Mouse (Mus musculus) neural tube, embryonic 13.5 days (tissue): ENCODE measurements around the gene Zdhhc7. TPM values are rescaled to one million over a fixed set of nuclear protein-coding genes. Genes with fewer than 3 reads are reported as not detected.

ENCODE experiments used
- ATAC-seq: fragments of 200-750 bp; cut with Nextera tagmentation; 2 replicates; pipeline ENCODE4 v1.8.0; 2017; ENCODE audit warnings: low read depth, mild to moderate bottlenecking, moderate TSS enrichment, moderate library complexity
- H3K27ac ChIP-seq: fragments of 300-500 bp; sonication (generic); replicated peaks from 2 replicates; pipeline ENCODE4 v1.5.1; 2015; ENCODE audit warnings: moderate library complexity, mild to moderate bottlenecking, inconsistent platforms
- H3K27me3 ChIP-seq: fragments of 300-500 bp; sonication (generic); 2 replicates; pipeline ENCODE4 v1.6.1; 2015; ENCODE audit warnings: mild to moderate bottlenecking, inconsistent platforms
- H3K36me3 ChIP-seq: fragments of 300-500 bp; sonication (generic); 2 replicates; pipeline ENCODE4 v1.6.1; 2015; ENCODE audit warnings: mild to moderate bottlenecking, inconsistent platforms
- H3K4me1 ChIP-seq: fragments of 300-500 bp; sonication (generic); replicated peaks from 2 replicates; pipeline ENCODE4 v1.6.1; 2015; ENCODE audit warnings: inconsistent platforms
- H3K4me2 ChIP-seq: fragments of 300-500 bp; sonication (generic); 2 replicates; pipeline ENCODE4 v1.6.1; 2015; ENCODE audit warnings: inconsistent platforms, mild to moderate bottlenecking, moderate library complexity
- H3K4me3 ChIP-seq: fragments of 300-500 bp; sonication (generic); 2 replicates; pipeline ENCODE4 v1.5.1; 2015; ENCODE audit warnings: mild to moderate bottlenecking, inconsistent platforms
- H3K9ac ChIP-seq: fragments of 300-500 bp; sonication (generic); 2 replicates; pipeline ENCODE4 v1.6.1; 2015; ENCODE audit warnings: moderate library complexity, mild to moderate bottlenecking, inconsistent platforms
- H3K9me3 ChIP-seq: fragments of 300-500 bp; sonication (generic); 2 replicates; pipeline ENCODE4 v1.6.1; 2016; ENCODE audit warnings: inconsistent platforms
- WGBS: fragments of 180-500 bp; shearing (Covaris S2); methylation state at CpG from one replicate; pipeline ENCODE4 v1.1.7; 2015; 5-methylcytosine and 5-hydroxymethylcytosine counted together
- polyA plus RNA-seq: library from polyadenylated mRNA; unstranded; fragments of >200 nt; fragmentation: Nextera tagmentation; extraction: Ambion mirVana; gene quantifications from 2 replicates; pipeline ENCODE4 v1.2.1, GENCODE M21; 2015

Zdhhc7 gene
- polyA plus RNA-seq, 1 experiment from 2014 or later: 30.4 TPM

- H3K9me3 ChIP-seq: no peaks in the 10 kb centered on the region
- ATAC-seq: no peak
- H3K4me1 ChIP-seq: no peaks in the 10 kb centered on the region
- no peaks in the 10 kb centered on the region for H3K27me3 ChIP-seq
- H3K4me2 ChIP-seq: no peak overlapping the region
- peaks cover 80% of the 10 kb centered on the region for H3K36me3 ChIP-seq
- H3K4me3 ChIP-seq: no peak overlapping the region
- WGBS: 88% methylated on average over 7 of the region's 7 CpGs
- H3K9ac ChIP-seq: no peak overlapping the region
- H3K27ac ChIP-seq: no peak overlapping the region
Measured at GRCm38 (mm10) chr8:120089511-120089910, 11.8 kb downstream of the Zdhhc7 start.

- no peaks in the 10 kb centered on the region for H3K9me3 ChIP-seq
- no peak overlapping the region for H3K4me3 ChIP-seq
- 93% methylated on average over 8 of the region's 8 CpGs for WGBS
- H3K4me2 ChIP-seq: no peak overlapping the region
- peaks cover 86% of the 10 kb centered on the region for H3K36me3 ChIP-seq
- no peak overlapping the region for H3K9ac ChIP-seq
- no peaks in the 10 kb centered on the region for H3K4me1 ChIP-seq
- ATAC-seq: no peak
- H3K27me3 ChIP-seq: no peaks in the 10 kb centered on the region
- no peak overlapping the region for H3K27ac ChIP-seq
Measured at GRCm38 (mm10) chr8:120084783-120085182, 16.5 kb downstream of the Zdhhc7 start.

DNA sequence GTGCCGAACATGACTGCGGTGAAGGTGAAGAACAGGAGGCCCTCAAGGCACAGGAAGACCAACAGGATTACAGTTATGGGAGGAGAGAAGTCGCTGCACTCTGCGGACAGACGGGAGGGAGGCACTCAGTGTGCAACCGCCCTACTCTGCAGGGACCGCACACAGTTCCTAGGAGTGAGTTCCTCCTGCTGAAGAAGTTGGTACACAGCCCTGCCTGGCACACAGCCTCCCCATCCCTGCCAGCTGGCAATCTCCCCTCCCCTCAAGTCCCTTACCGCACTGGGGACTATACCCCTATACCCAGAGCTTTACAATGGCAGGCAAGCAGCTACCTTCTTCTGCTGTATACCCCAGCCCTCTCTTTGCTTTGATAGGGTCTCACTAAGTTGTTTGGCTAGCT lies 18.0 kb downstream of the Zdhhc7 start:
- Histone ChIP-seq H3K4me3 (no peak overlapping the region), H3K4me2 (no peak overlapping the region), H3K27me3 (no peaks in the 10 kb centered on the region), H3K9me3 (no peaks in the 10 kb centered on the region), H3K27ac (no peak overlapping the region), H3K4me1 (no peaks in the 10 kb centered on the region), H3K9ac (no peak overlapping the region), H3K36me3 (peaks cover 79% of the 10 kb centered on the region)
- no peak for ATAC-seq
- WGBS: 98% methylated on average over 8 of the region's 8 CpGs

GRCm38 (mm10) chr8:120079361-120079760 lies 21.9 kb downstream of the Zdhhc7 start:
- Histone ChIP-seq H3K9ac (no peak overlapping the region), H3K27ac (no peak overlapping the region), H3K4me1 (peaks cover 7% of the 10 kb centered on the region; the same call in 1 of the 2 replicates), H3K9me3 (no peaks in the 10 kb centered on the region), H3K4me2 (no peak overlapping the region), H3K27me3 (no peaks in the 10 kb centered on the region), H3K36me3 (peaks cover 42% of the 10 kb centered on the region), H3K4me3 (no peak overlapping the region)
- 61% methylated on average over 5 of the region's 5 CpGs for WGBS
- ATAC-seq: no peak

GRCm38 (mm10) chr8:120078080-120078479 lies 23.2 kb downstream of the Zdhhc7 start:
- no peaks in the 10 kb centered on the region for H3K9me3 ChIP-seq
- no peak overlapping the region for H3K4me3 ChIP-seq
- 17% methylated on average over 10 of the region's 10 CpGs for WGBS
- H3K9ac ChIP-seq: no peak overlapping the region
- H3K36me3 ChIP-seq: peaks cover 33% of the 10 kb centered on the region
- H3K27me3 ChIP-seq: no peaks in the 10 kb centered on the region
- H3K4me1 ChIP-seq: peaks cover 7% of the 10 kb centered on the region; the same call in 1 of the 2 replicates
- no peak overlapping the region for H3K27ac ChIP-seq
- H3K4me2 ChIP-seq: no peak overlapping the region
- ATAC-seq: 0 out of 2 replicates have a peak, but pooled peaks have one; percentile 47

- 62% methylated on average over 6 of the region's 6 CpGs for WGBS
- Histone ChIP-seq H3K27ac (no peak overlapping the region), H3K4me3 (no peak overlapping the region), H3K36me3 (peaks cover 6% of the 10 kb centered on the region), H3K27me3 (no peaks in the 10 kb centered on the region), H3K4me1 (peaks cover 7% of the 10 kb centered on the region), H3K9me3 (no peaks in the 10 kb centered on the region), H3K9ac (0 out of 2 replicates have a peak overlapping the region, but pooled peaks have one; percentile 41), H3K4me2 (no peak overlapping the region)
- no peak for ATAC-seq
Measured at GRCm38 (mm10) chr8:120075347-120075746, 25.9 kb downstream of the Zdhhc7 start.

DNA sequence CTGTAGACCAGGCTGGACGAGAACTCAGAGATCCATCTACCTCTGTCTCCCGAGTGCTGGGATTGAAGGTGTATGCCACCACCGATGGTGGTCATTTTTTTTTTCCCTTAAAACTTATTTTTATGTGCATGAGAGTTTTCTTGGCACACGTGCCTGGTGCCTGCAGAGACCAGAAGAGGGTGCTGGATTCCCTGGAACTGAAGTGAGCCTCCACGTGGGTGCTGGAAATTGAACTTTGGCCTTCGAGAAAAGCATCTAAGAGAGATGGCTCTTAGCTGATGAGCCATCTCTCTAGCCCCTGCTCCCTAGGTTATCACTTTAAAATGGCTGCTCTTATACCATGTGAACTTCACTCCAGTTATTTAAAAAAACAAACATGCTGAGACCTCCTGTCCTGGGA lies 26.8 kb downstream of the Zdhhc7 start:
- no peak for ATAC-seq
- no peaks in the 10 kb centered on the region for H3K27me3 ChIP-seq
- H3K9ac ChIP-seq: no peak overlapping the region
- H3K4me1 ChIP-seq: peaks cover 7% of the 10 kb centered on the region
- no peak overlapping the region for H3K4me3 ChIP-seq
- no peak overlapping the region for H3K4me2 ChIP-seq
- H3K9me3 ChIP-seq: no peaks in the 10 kb centered on the region
- 75% methylated on average over 6 of the region's 6 CpGs for WGBS
- H3K36me3 ChIP-seq: no peaks in the 10 kb centered on the region
- H3K27ac ChIP-seq: no peak overlapping the region

- Histone ChIP-seq H3K9me3 (no peaks in the 10 kb centered on the region), H3K4me3 (no peak overlapping the region), H3K4me1 (peaks cover 10% of the 10 kb centered on the region), H3K4me2 (no peak overlapping the region), H3K27me3 (no peaks in the 10 kb centered on the region), H3K36me3 (no peaks in the 10 kb centered on the region), H3K9ac (no peak overlapping the region), H3K27ac (no peak overlapping the region)
- no peak for ATAC-seq
- 83% methylated on average over 8 of the region's 8 CpGs for WGBS
Measured at GRCm38 (mm10) chr8:120072827-120073226, 28.5 kb downstream of the Zdhhc7 start.

DNA sequence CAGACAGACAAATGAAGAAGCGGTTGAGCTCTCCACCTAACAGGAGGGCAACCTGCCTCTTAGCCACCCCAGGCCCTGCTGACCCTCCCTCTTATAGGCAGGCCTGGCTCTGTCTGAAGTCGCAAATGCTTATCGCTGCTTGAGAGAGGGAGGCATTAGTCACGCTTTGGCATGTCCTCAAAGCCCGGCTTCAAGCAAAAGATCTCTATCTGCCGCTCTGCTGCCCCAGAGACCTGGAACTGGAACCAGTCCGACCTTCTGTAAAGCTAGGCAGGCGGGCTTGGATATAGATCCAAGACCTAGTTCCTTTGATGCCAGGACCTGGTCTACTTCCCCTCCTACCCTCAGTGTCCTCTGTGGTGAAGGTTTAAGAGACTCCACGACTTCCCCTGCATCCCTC lies 29.0 kb downstream of the Zdhhc7 start:
- Histone ChIP-seq H3K4me1 (peaks cover 10% of the 10 kb centered on the region), H3K9ac (no peak overlapping the region), H3K36me3 (no peaks in the 10 kb centered on the region), H3K9me3 (no peaks in the 10 kb centered on the region), H3K4me3 (no peak overlapping the region), H3K27me3 (no peaks in the 10 kb centered on the region), H3K4me2 (no peak overlapping the region), H3K27ac (no peak overlapping the region)
- ATAC-seq: no peak
- WGBS: 60% methylated on average over 9 of the region's 9 CpGs

DNA sequence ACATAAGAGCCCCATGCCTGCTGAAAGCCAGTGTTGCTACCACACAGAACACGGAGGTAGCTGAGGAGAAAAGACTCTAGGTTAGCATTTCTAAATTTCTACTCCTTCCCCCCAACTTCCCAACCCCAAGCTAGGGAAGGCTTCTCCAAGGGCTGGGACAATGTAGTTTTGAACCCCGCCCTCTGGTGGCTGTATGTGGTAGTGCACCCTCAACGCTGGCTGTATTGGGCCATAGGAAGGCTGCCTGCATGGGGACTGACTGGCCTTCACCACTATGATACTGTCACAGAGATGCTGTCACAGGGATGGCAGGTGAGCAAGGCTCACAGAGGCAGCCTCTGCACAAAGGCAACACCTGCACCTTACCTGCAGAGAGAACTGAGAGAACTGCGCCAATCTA lies 29.6 kb downstream of the Zdhhc7 start:
- Histone ChIP-seq H3K4me2 (no peak overlapping the region), H3K4me1 (peaks cover 10% of the 10 kb centered on the region), H3K36me3 (no peaks in the 10 kb centered on the region), H3K9ac (no peak overlapping the region), H3K9me3 (no peaks in the 10 kb centered on the region), H3K27me3 (no peaks in the 10 kb centered on the region), H3K27ac (no peak overlapping the region), H3K4me3 (no peak overlapping the region)
- 29% methylated on average over 4 of the region's 4 CpGs for WGBS
- peak; percentile 61 for ATAC-seq

DNA sequence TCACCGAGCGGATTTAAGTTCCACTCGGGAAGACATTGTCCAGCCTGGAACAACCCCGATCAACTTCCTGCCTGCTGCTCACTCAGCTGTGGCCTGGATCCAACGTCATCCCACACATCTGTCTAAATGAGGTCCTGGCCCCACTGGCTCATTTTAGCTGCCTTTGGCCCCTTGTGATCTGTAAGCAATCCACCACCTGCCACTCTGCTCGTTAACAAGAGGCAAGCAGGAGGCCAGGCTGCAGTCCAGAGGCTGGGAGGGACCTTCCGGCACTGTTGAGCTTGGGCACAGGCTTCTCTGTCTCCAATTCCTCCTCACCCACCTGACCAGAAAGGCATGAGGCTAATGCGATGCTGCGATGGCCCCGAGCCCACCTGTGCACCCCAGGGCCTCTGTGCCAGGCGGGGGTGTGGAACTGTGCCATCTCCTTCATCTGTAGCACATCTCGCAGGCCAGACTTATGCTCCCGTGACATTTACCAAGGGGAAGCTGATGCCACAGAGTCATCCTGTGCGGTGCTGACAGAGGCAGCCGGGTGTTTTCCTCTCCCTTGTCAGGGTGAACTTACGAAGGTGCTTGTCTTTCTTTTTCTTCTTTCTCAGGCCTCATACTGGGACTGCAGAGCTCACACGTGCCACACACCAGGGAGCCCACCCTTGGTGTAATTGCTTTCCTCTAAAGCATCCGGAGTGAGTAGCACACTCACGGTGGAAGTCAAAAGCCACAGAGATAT lies 33.2 kb downstream of the Zdhhc7 start:
- Histone ChIP-seq H3K27me3 (no peaks in the 10 kb centered on the region), H3K27ac (no peak overlapping the region), H3K4me1 (peaks cover 3% of the 10 kb centered on the region; the same call in 1 of the 2 replicates), H3K9ac (no peak overlapping the region), H3K9me3 (no peaks in the 10 kb centered on the region), H3K4me2 (no peak overlapping the region), H3K4me3 (no peak overlapping the region), H3K36me3 (no peaks in the 10 kb centered on the region)
- ATAC-seq: no peak
- WGBS: 58% methylated on average over 19 of the region's 19 CpGs

- H3K4me1 ChIP-seq: 0 out of 2 replicates have a peak, but pooled peaks cover 3% of the 10 kb centered on the region
- H3K9ac ChIP-seq: no peak overlapping the region
- no peaks in the 10 kb centered on the region for H3K9me3 ChIP-seq
- no peaks in the 10 kb centered on the region for H3K36me3 ChIP-seq
- WGBS: 91% methylated on average over 4 of the region's 4 CpGs
- H3K27ac ChIP-seq: no peak overlapping the region
- H3K4me3 ChIP-seq: no peak overlapping the region
- no peak overlapping the region for H3K4me2 ChIP-seq
- ATAC-seq: no peak
- H3K27me3 ChIP-seq: no peaks in the 10 kb centered on the region
Measured at GRCm38 (mm10) chr8:120066226-120066625, 35.1 kb downstream of the Zdhhc7 start.

- Histone ChIP-seq H3K27me3 (no peaks in the 10 kb centered on the region), H3K4me3 (no peak overlapping the region), H3K36me3 (no peaks in the 10 kb centered on the region), H3K9me3 (no peaks in the 10 kb centered on the region), H3K4me1 (0 out of 2 replicates have a peak, but pooled peaks cover 3% of the 10 kb centered on the region), H3K4me2 (no peak overlapping the region), H3K27ac (no peak overlapping the region), H3K9ac (no peak overlapping the region)
- no peak for ATAC-seq
- 88% methylated on average over 8 of the region's 8 CpGs for WGBS
Measured at GRCm38 (mm10) chr8:120065611-120066010, 35.7 kb downstream of the Zdhhc7 start.
